Mouse (Mus musculus) testis, adult 2 months (tissue): ENCODE data around the gene Kiss1. TPM values are rescaled to one million over a fixed set of nuclear protein-coding genes. Genes with fewer than 3 reads are reported as not detected.

ENCODE experiments used
- H3K27ac ChIP-seq: fragments of 200-500 bp; 2 replicates; pipeline ENCODE4 v1.5.1; 2012; ENCODE audit warnings: low read depth, low read length; ENCODE audit not compliant: control insufficient read depth, insufficient read depth
- H3K27me3 ChIP-seq: fragments of 200-500 bp; 2 replicates; pipeline ENCODE4 v1.6.1; 2012; ENCODE audit warnings: mild to moderate bottlenecking, low read length, moderate library complexity; ENCODE audit not compliant: control insufficient read depth, insufficient read depth
- H3K36me3 ChIP-seq: fragments of 200-500 bp; 2 replicates; pipeline ENCODE4 v1.6.1; 2012; ENCODE audit warnings: mild to moderate bottlenecking, low read length; ENCODE audit not compliant: control insufficient read depth, insufficient read depth
- H3K4me1 ChIP-seq: fragments of 200-500 bp; 2 replicates; pipeline ENCODE4 v1.6.1; 2012; ENCODE audit warnings: low read length; ENCODE audit not compliant: control insufficient read depth, insufficient read depth
- H3K4me3 ChIP-seq: fragments of 200-500 bp; 2 replicates; pipeline ENCODE4 v1.5.1; 2012; ENCODE audit warnings: low read depth, mild to moderate bottlenecking, low read length, moderate library complexity, mixed read lengths; ENCODE audit not compliant: control insufficient read depth
- CTCF ChIP-seq: fragments of 200-500 bp; IDR thresholded peaks from 2 replicates; pipeline ENCODE4 v1.5.1; 2012; ENCODE audit warnings: low read depth, mild to moderate bottlenecking, inconsistent platforms, low read length, moderate library complexity; ENCODE audit not compliant: control insufficient read depth, insufficient read depth, insufficient replicate concordance
- POLR2A ChIP-seq: fragments of 200-500 bp; IDR thresholded peaks from 2 replicates; pipeline ENCODE4 v1.6.1; 2012; ENCODE audit warnings: low read depth, mild to moderate bottlenecking, inconsistent platforms, low read length, moderate library complexity; ENCODE audit not compliant: control insufficient read depth
- polyA plus RNA-seq: library from polyadenylated mRNA; depleted of rRNA; stranded (reverse); fragments of >200 nt; gene quantifications from 2 replicates; pipeline ENCODE4 v1.2.3, GENCODE M21; 2012

Kiss1 gene
- polyA plus RNA-seq, 1 experiment, result 0.44 TPM

- Histone ChIP-seq H3K4me3 (no peak overlapping the region), H3K27ac (no peak overlapping the region), H3K36me3 (no peaks in the 10 kb centered on the region), H3K27me3 (no peaks in the 10 kb centered on the region), H3K4me1 (no peaks in the 10 kb centered on the region)
- no peak for TF ChIP-seq POLR2A
- no peak for TF ChIP-seq CTCF
Measured at GRCm38 (mm10) chr1:133317149-133317548, 4.5 kb upstream of the Kiss1 start.

DNA sequence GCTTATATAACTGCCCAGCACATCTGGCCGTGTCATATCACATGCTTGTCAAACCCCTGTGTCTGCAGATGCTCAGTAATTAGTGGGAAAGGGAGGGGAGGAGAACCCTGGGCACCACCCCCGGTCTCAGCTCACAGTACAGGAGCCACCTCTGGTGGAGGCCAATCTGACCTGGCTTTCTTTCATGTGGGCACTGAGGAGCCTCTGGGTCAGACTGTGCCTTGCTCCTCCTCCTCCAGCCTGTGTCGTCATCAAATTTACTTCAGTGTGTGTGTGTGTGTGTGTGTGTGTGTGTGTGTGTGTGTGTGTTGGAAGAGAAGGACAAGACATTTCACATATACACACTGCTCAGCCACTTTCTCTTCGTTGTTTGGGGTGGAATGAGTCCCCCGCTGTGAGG lies 1.7 kb downstream of the Kiss1 start:
- TF ChIP-seq POLR2A (no peak), CTCF (no peak)
- no peaks in the 10 kb centered on the region for H3K27me3 ChIP-seq
- no peaks in the 10 kb centered on the region for H3K4me1 ChIP-seq
- no peaks in the 10 kb centered on the region for H3K36me3 ChIP-seq
- no peak overlapping the region for H3K4me3 ChIP-seq
- no peak overlapping the region for H3K27ac ChIP-seq

DNA sequence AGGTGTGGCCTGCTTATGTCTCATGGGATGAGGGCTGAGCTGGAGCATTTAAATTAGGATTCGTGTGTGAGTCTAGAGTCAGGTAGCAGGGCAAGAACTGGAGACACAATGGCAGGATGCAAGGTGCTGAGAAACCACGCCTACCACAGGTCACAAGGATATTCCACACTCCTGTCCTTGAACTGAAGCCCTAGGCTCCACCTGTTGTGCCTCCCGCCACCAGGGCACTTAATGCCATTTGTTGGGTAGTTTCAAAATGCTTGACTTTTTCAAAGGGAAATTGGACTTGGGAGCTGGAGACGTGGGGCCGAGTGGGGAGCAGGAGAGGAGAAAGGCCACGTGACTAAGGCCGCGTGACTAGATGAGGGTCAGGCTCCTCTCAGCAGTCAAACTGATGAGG lies 4.3 kb downstream of the Kiss1 start:
- Histone ChIP-seq H3K4me1 (peaks cover 5% of the 10 kb centered on the region), H3K27me3 (no peaks in the 10 kb centered on the region), H3K36me3 (no peaks in the 10 kb centered on the region), H3K27ac (no peak overlapping the region), H3K4me3 (no peak overlapping the region)
- TF ChIP-seq POLR2A, result no peak
- TF ChIP-seq CTCF, result no peak

DNA sequence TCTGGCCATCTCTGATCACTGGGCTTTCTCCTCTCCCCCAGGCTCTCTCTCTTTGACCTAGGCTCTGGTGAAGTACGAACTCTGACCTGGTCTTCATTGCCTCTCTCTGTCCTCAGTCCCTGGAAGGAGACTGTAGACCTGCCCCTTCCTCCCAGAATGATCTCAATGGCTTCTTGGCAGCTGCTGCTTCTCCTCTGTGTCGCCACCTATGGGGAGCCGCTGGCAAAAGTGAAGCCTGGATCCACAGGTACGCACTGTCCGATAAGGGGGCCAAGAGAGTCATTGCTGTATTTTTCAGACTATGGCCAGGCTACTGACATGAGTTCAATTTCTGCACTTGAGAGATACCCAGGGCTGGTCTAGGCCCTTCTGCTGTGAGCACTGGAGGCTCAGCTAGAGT lies 5.4 kb downstream of the Kiss1 start:
- Histone ChIP-seq H3K27me3 (no peaks in the 10 kb centered on the region), H3K4me1 (peaks cover 5% of the 10 kb centered on the region), H3K4me3 (no peak overlapping the region), H3K36me3 (no peaks in the 10 kb centered on the region), H3K27ac (no peak overlapping the region)
- no peak for TF ChIP-seq POLR2A
- TF ChIP-seq CTCF, result no peak

DNA sequence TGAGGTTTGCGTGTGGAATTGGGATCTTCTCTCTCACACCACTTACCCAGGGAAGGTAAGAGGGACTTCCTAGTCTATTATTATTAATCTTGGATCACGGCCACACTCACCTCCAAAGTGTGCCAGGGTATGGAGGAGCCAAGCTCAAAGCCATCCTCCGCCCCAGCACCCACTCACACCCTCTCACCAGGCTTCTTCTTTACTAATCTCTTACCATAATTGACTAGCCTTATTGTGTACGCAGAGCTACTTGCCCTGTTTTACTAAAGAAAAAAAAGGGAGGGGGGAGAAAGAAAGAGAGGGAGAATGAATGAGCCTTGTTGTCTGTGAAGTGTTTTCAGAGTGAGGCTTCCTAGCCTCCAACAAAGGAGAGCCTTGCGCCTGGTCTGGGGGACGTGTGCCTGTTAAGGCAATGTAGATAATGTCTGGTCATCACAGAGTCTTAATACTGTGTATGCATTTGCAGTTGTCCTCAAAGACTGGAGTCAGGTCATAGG lies 6.7 kb downstream of the Kiss1 start:
- Histone ChIP-seq H3K27ac (no peak overlapping the region), H3K27me3 (no peaks in the 10 kb centered on the region)

DNA sequence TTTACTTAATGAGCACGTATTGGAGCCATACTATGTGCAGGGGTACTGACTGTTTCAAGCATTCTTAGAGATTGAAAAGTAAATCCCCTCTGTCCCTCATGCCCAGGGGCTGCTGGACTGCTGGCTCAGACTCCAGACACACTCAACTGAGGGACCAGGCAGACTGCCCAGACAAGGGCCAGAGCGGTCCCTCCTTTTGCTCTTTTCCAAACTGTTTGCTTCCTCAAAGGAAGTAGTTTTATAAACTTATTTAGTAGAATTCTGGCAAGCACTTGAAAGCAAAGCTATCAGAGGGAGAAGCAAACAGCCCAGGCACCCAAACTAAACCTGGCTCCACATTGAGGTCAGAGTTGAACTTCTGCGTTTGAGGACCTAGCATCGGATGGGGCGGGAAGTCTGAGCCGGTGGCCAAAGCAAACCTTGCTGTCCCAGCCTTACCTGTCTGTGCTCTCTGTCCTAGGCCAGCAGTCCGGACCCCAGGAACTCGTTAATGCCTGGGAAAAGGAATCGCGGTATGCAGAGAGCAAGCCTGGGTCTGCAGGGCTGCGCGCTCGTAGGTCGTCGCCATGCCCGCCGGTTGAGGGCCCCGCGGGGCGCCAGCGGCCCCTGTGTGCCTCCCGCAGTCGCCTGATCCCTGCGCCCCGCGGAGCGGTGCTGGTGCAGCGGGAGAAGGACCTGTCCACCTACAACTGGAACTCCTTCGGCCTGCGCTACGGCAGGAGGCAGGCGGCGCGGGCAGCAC lies 7.4 kb downstream of the Kiss1 start:
- H3K4me1 ChIP-seq, result peaks cover 5% of the 10 kb centered on the region
- H3K27me3 ChIP-seq, result no peaks in the 10 kb centered on the region
- TF ChIP-seq CTCF (no peak), POLR2A (no peak)
- no peaks in the 10 kb centered on the region for H3K36me3 ChIP-seq
- peak overlapping the region; percentile 32 for H3K4me3 ChIP-seq
- H3K27ac ChIP-seq, result no peak overlapping the region

More for the DNA sequence above, 6.7 kb downstream of the Kiss1 start:
- Histone ChIP-seq H3K36me3 (no peaks in the 10 kb centered on the region), H3K4me3 (no peak overlapping the region), H3K4me1 (peaks cover 5% of the 10 kb centered on the region)
- TF ChIP-seq POLR2A (no peak), CTCF (no peak)

GRCm38 (mm10) chr1:133329638-133329964 lies 7.9 kb downstream of the Kiss1 start:
- TF ChIP-seq POLR2A (no peak), CTCF (no peak)
- no peak overlapping the region for H3K27ac ChIP-seq
- no peaks in the 10 kb centered on the region for H3K27me3 ChIP-seq
- peaks cover 5% of the 10 kb centered on the region for H3K4me1 ChIP-seq
- H3K4me3 ChIP-seq, result no peak overlapping the region; the same call in 1 of the 2 replicates
- no peaks in the 10 kb centered on the region for H3K36me3 ChIP-seq
